ENCODE assay signal across 8 mouse cellular contexts in the genomic region with DNA sequence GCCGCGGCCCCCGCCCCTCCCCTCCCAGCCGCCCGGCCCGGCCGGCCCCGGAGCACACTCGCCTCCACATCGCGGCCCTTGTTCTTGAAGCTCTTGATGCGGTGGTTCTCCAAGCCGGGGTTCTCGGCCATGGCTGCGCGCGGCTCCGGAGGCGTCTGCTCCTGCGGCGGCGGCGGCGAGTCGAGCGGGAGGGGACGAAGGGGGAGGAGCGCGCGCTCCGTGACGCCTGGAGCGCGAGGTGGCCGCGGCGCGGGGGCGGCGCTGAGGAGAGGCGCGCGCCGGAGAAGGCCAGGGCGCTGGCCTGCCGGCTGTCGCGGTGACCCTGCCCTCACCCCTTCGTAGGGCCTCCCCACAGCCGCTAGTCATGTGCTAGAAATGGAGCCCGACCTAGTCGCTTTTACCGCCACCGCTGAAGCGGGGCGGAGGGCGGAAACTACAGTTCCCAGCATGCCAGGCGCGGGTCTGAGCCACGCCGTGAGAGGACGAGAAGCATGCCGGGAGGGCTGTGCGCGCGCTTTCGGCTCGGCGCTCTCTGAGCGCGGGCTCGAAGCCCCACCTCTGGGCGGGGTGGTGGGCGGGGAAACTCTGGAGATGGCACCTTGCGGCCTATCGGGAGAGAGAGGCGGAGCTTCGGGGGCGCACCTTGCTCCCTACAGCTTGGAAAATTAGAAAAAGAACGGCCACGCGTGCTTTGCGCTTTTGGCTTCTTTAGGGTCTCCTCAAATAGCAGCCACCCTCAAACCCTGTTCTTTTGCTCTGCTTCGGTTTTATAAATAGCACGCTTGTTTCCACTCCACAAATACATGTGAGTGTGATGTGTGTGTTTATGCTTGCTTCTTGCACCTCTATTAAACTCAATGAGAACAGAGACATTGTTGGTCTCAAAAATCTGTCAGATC. TPM values are rescaled to one million over a fixed set of nuclear protein-coding genes. Genes with fewer than 3 reads are reported as not detected.
DNase-seq lines count a peak whose midpoint lies in the region; ATAC-seq lines count a peak whose summit lies in the region.

Gene Kpna3, minus strand, starts transcription at position 214 of the 899 bp plus-strand sequence.

- WGBS in heart, embryonic 14.5 days = under 1% methylated on average over 81 of the region's 85 CpGs
- under 1% methylated on average over 66 of the region's 85 CpGs for WGBS in liver, embryonic 13.5 days (ENCODE audit: insufficient replicate concordance)
- WGBS in stomach, embryonic 16.5 days = under 1% methylated on average over 82 of the region's 85 CpGs

- H3K4me3 ChIP-seq in heart, embryonic 14.5 days (ENCODE audit: control insufficient read depth in 1 of 2, insufficient read depth in 1 of 2, low read depth in 1 of 2, low read length in 2 of 2) = peak within 1 kb of the TSS; percentile 85 to 93
- H3K4me3 ChIP-seq in liver, embryonic 13.5 days (replicated peaks) = peak within 1 kb of the TSS; percentile 92
- peak within 1 kb of the TSS; percentile 73 for H3K4me3 ChIP-seq in stomach, embryonic 16.5 days (replicated peaks; ENCODE audit: low read length)

- no peaks in the 10 kb centered on the region for H3K27me3 ChIP-seq in heart, embryonic 14.5 days (ENCODE audit: control insufficient read depth, insufficient read depth, low read length)
- H3K27me3 ChIP-seq in liver, embryonic 13.5 days = no peaks in the 10 kb centered on the region
- H3K27me3 ChIP-seq in stomach, embryonic 16.5 days (ENCODE audit: control insufficient read depth, insufficient read depth, low read length) = no peaks in the 10 kb centered on the region

- peak; percentile 92 for ATAC-seq in CD4-positive, CD25-positive, alpha-beta regulatory T cell, adult 4 months
- ATAC-seq in heart, embryonic 14.5 days (ENCODE audit: insufficient number of reproducible peaks, insufficient read depth, low FRiP score, low read depth) = peak; percentile 97
- peak; percentile 96 for ATAC-seq in liver, embryonic 13.5 days (ENCODE audit: low read depth)
- ATAC-seq in stomach, embryonic 16.5 days (ENCODE audit: insufficient read depth, low FRiP score) = peak; percentile 98

- H3K36me3 ChIP-seq in heart, embryonic 14.5 days (ENCODE audit: control insufficient read depth, insufficient read depth, low read length) = no peaks in the 10 kb centered on the region
- peaks cover 2% of the 10 kb centered on the region; the same call in 1 of the 2 replicates for H3K36me3 ChIP-seq in liver, embryonic 13.5 days
- no peaks in the 10 kb centered on the region for H3K36me3 ChIP-seq in stomach, embryonic 16.5 days (ENCODE audit: control insufficient read depth, insufficient read depth, low read length)

- DNase-seq in c-Kit-negative CD71-positive TER-119-positive erythroid progenitor cells, embryonic 14.5 days (ENCODE audit: low read depth, low spot score) = peak; percentile 98
- DNase-seq in fibroblast of lung, adult 2 months (ENCODE audit: low read depth) = peak; percentile 98
- DNase-seq in kidney, postnatal 14 days = peak; percentile 99
- DNase-seq in liver, embryonic 13.5 days = peak; percentile 96
- DNase-seq in neural tube, embryonic 10.5 days (ENCODE audit: extremely low spot score, low spot score) = peak; percentile 97

- H3K9me3 ChIP-seq in heart, embryonic 14.5 days (ENCODE audit: control insufficient read depth, low read length) = no peaks in the 10 kb centered on the region
- no peaks in the 10 kb centered on the region for H3K9me3 ChIP-seq in liver, embryonic 13.5 days (replicated peaks)
- no peaks in the 10 kb centered on the region for H3K9me3 ChIP-seq in stomach, embryonic 16.5 days (replicated peaks; ENCODE audit: control insufficient read depth, low read length)

- peak within 1 kb of the TSS; percentile 86 for H3K4me2 ChIP-seq in heart, embryonic 14.5 days (ENCODE audit: low read length)
- H3K4me2 ChIP-seq in liver, embryonic 13.5 days = peak within 1 kb of the TSS; percentile 89
- peak within 1 kb of the TSS; percentile 80 for H3K4me2 ChIP-seq in stomach, embryonic 16.5 days (ENCODE audit: low read depth, low read length)

- H3K4me1 ChIP-seq in heart, embryonic 14.5 days (ENCODE audit: control insufficient read depth in 2 of 2, insufficient read depth in 2 of 2, low read length in 2 of 2) = peaks cover 0 to 21% of the 10 kb centered on the region in 2 experiments; a peak in 3 of 4 replicates
- peaks cover 38% of the 10 kb centered on the region for H3K4me1 ChIP-seq in liver, embryonic 13.5 days (replicated peaks)
- H3K4me1 ChIP-seq in stomach, embryonic 16.5 days (ENCODE audit: control insufficient read depth, insufficient read depth, low read length) = peaks cover 13% of the 10 kb centered on the region

- peak within 1 kb of the TSS; percentile 45 to 98 for H3K27ac ChIP-seq in heart, embryonic 14.5 days (replicated peaks in 1 of 2; ENCODE audit: control insufficient read depth in 1 of 2, insufficient read depth in 1 of 2, low read depth in 2 of 2, low read length in 2 of 2)
- H3K27ac ChIP-seq in liver, embryonic 13.5 days = peak within 1 kb of the TSS; percentile 91
- H3K27ac ChIP-seq in stomach, embryonic 16.5 days (ENCODE audit: low read length) = peak within 1 kb of the TSS; percentile 97

- H3K9ac ChIP-seq in heart, embryonic 14.5 days (ENCODE audit: low read length) = peak within 1 kb of the TSS; percentile 94
- peak within 1 kb of the TSS; percentile 94 for H3K9ac ChIP-seq in liver, embryonic 13.5 days
- peak within 1 kb of the TSS; percentile 94 for H3K9ac ChIP-seq in stomach, embryonic 16.5 days (ENCODE audit: low read length)

RNA-seq across cellular contexts. Expression of gene Kpna3, which starts in this region (rescaled TPM):
- 10 to 100 TPM; 30.6 to 35.1 TPM for polyA plus RNA-seq in CD4-positive, CD25-positive, alpha-beta regulatory T cell, adult 4 months (2017; shearing (Covaris generic))
- polyA plus RNA-seq in heart, embryonic 14.5 days (2014; fragmentation: Nextera tagmentation; extraction: Ambion mirVana) = 31.5 and 32.2 TPM in 2 replicates
- polyA plus RNA-seq in liver, embryonic 13.5 days (2015; fragmentation: Nextera tagmentation; extraction: Ambion mirVana) = 29.9 and 40.5 TPM in 2 replicates
- polyA plus RNA-seq in stomach, embryonic 16.5 days (2015; fragmentation: Nextera tagmentation; extraction: Ambion mirVana) = 44.9 and 45.9 TPM in 2 replicates

Comparison
In these comparisons a context has a peak if more than half of its experiments do, and no peak if none do; other contexts are left out.
1. Peak in every context shown above with its lines: DNase-seq, ATAC-seq, H3K4me3 ChIP-seq and H3K27ac ChIP-seq.